Comparison of ENCODE assay signal across 8 mouse cellular contexts in genomic region chr19:45542061-45542460, GRCm38 (mm10). TPM values are rescaled to one million over a fixed set of nuclear protein-coding genes. Genes with fewer than 3 reads are reported as not detected.
DNase-seq lines count a peak whose midpoint lies in the region; ATAC-seq lines count a peak whose summit lies in the region.

No protein-coding gene starts in this region.

- peak overlapping the region; percentile 38 for H3K4me3 ChIP-seq in kidney, embryonic 14.5 days (ENCODE audit: low read length)
- peak overlapping the region; percentile 37 for H3K4me3 ChIP-seq in hindbrain, embryonic 13.5 days
- peak overlapping the region; percentile 38 for H3K4me3 ChIP-seq in midbrain, embryonic 14.5 days (replicated peaks; ENCODE audit: low read depth, low read length)

- H3K9ac ChIP-seq in kidney, embryonic 14.5 days (ENCODE audit: low read depth, low read length): peak overlapping the region; percentile 53; the same call in 1 of the 2 replicates
- peak overlapping the region; percentile 66 for H3K9ac ChIP-seq in hindbrain, embryonic 13.5 days
- H3K9ac ChIP-seq in midbrain, embryonic 14.5 days (replicated peaks; ENCODE audit: low read length): peak overlapping the region; percentile 60; the same call in 1 of the 2 replicates

- H3K9me3 ChIP-seq in kidney, embryonic 14.5 days (ENCODE audit: control insufficient read depth, low read length): no peaks in the 10 kb centered on the region
- no peaks in the 10 kb centered on the region for H3K9me3 ChIP-seq in hindbrain, embryonic 13.5 days
- H3K9me3 ChIP-seq in midbrain, embryonic 14.5 days (ENCODE audit: control insufficient read depth, low read length): no peaks in the 10 kb centered on the region

- H3K4me2 ChIP-seq in kidney, embryonic 14.5 days (replicated peaks; ENCODE audit: low read depth, low read length): peak overlapping the region; percentile 79
- H3K4me2 ChIP-seq in hindbrain, embryonic 13.5 days: peak overlapping the region; percentile 59
- peak overlapping the region; percentile 71 for H3K4me2 ChIP-seq in midbrain, embryonic 14.5 days (ENCODE audit: low read length)

- no peak overlapping the region for H3K27ac ChIP-seq in kidney, embryonic 14.5 days (ENCODE audit: low read depth, low read length)
- H3K27ac ChIP-seq in hindbrain, embryonic 13.5 days: peak overlapping the region; percentile 91
- peak overlapping the region; percentile 49; the same call in 1 of the 2 replicates for H3K27ac ChIP-seq in midbrain, embryonic 14.5 days (replicated peaks; ENCODE audit: low read depth, low read length)

- peaks cover 9% of the 10 kb centered on the region; the same call in 1 of the 2 replicates for H3K4me1 ChIP-seq in kidney, embryonic 14.5 days (ENCODE audit: control insufficient read depth, insufficient read depth, low read length)
- H3K4me1 ChIP-seq in hindbrain, embryonic 13.5 days (replicated peaks): peaks cover 59% of the 10 kb centered on the region
- 0 out of 2 replicates have a peak, but pooled peaks cover 3% of the 10 kb centered on the region for H3K4me1 ChIP-seq in midbrain, embryonic 14.5 days (ENCODE audit: control insufficient read depth, insufficient read depth, low read length)

- no peak for ATAC-seq in kidney, embryonic 14.5 days (ENCODE audit: low FRiP score, low TSS enrichment)
- ATAC-seq in hindbrain, embryonic 13.5 days (ENCODE audit: low FRiP score): no peak; the same call in 1 of the 2 replicates
- no peak for ATAC-seq in midbrain, embryonic 14.5 days (ENCODE audit: low FRiP score, low TSS enrichment)

- intact Hi-C loops in left cerebral cortex, postnatal 14 days (cut with DNase I): loop anchor here (5.0 kb wide), 2 partner anchors 55 to 100 kb away; no protein-coding TSS in a partner anchor

- 24% methylated on average over 3 of the region's 3 CpGs for WGBS in kidney, embryonic 14.5 days
- 14% methylated on average over 3 of the region's 3 CpGs for WGBS in hindbrain, embryonic 13.5 days
- 16% methylated on average over 3 of the region's 3 CpGs for WGBS in midbrain, embryonic 14.5 days

- no peaks in the 10 kb centered on the region for H3K36me3 ChIP-seq in kidney, embryonic 14.5 days (ENCODE audit: control insufficient read depth, insufficient read depth, low read length)
- no peaks in the 10 kb centered on the region for H3K36me3 ChIP-seq in hindbrain, embryonic 13.5 days
- no peaks in the 10 kb centered on the region for H3K36me3 ChIP-seq in midbrain, embryonic 14.5 days (ENCODE audit: control insufficient read depth, insufficient read depth, low read length)

- peaks cover 43% of the 10 kb centered on the region for H3K27me3 ChIP-seq in kidney, embryonic 14.5 days (ENCODE audit: control insufficient read depth, insufficient read depth, low read length)
- peaks cover 59% of the 10 kb centered on the region for H3K27me3 ChIP-seq in hindbrain, embryonic 13.5 days
- peaks cover 53% of the 10 kb centered on the region for H3K27me3 ChIP-seq in midbrain, embryonic 14.5 days (ENCODE audit: control insufficient read depth, insufficient read depth, low read length)

- no peak for DNase-seq in kidney, postnatal 10 days
- DNase-seq in ZHBTc4 (ENCODE audit: low read depth, low spot score): peak; percentile 31
- no peak for DNase-seq in midbrain, embryonic 14.5 days
- no peak for DNase-seq in layer of hippocampus, adult 9-10 months (ENCODE audit: low spot score)
- DNase-seq in left cerebral cortex, postnatal 14 days (ENCODE audit: low spot score in 2 of 2): no peak
- no peak for DNase-seq in urinary bladder, adult 18-20 months (ENCODE audit: low spot score in 2 of 2)

RNA-seq across cellular contexts. Expression of gene Poll, which starts 18.3 kb away (rescaled TPM):
- polyA plus RNA-seq in kidney, embryonic 14.5 days (2014; fragmentation: Nextera tagmentation; extraction: Ambion mirVana): 13.9 and 20.6 TPM in 2 replicates
- polyA plus RNA-seq in hindbrain, embryonic 13.5 days (2015; fragmentation: Nextera tagmentation; extraction: Ambion mirVana): 13.5 and 14.6 TPM in 2 replicates
- 11.9 and 14.2 TPM in 2 replicates for polyA plus RNA-seq in midbrain, embryonic 14.5 days (2014; fragmentation: Nextera tagmentation; extraction: Ambion mirVana)
- total RNA-seq in left cerebral cortex, postnatal 14 days (2021): 1 to 10 TPM; 7.6 to 7.7 TPM

RNA-seq across cellular contexts. Expression of gene Gm17018, which starts 18.4 kb away (rescaled TPM):
- polyA plus RNA-seq in kidney, embryonic 14.5 days (2014; fragmentation: Nextera tagmentation; extraction: Ambion mirVana): 51.4 and 61.6 TPM in 2 replicates
- 61.8 and 73.4 TPM in 2 replicates for polyA plus RNA-seq in hindbrain, embryonic 13.5 days (2015; fragmentation: Nextera tagmentation; extraction: Ambion mirVana)
- 57.0 and 68.6 TPM in 2 replicates for polyA plus RNA-seq in midbrain, embryonic 14.5 days (2014; fragmentation: Nextera tagmentation; extraction: Ambion mirVana)
- total RNA-seq in left cerebral cortex, postnatal 14 days (2021): 10 to 100 TPM; 58.3 to 72.0 TPM
